Mouse (Mus musculus) lung, embryonic 14.5 days (tissue): ENCODE measurements around the gene Nop56. TPM values are rescaled to one million over a fixed set of nuclear protein-coding genes. Genes with fewer than 3 reads are reported as not detected.
A peak's percentile ranks its signal among the peaks of the same experiment; 100 is the strongest.

Source experiments
- ATAC-seq: fragments of 200-750 bp; cut with Nextera tagmentation; 2 replicates; pipeline ENCODE4 v1.8.0; 2017; ENCODE audit warnings: mild to moderate bottlenecking, moderate TSS enrichment, moderate library complexity; ENCODE audit not compliant: insufficient read depth
- DNase-seq: peaks from one replicate; pipeline ENCODE4 v3.0.0-alpha.2; 2015
- H3K27ac ChIP-seq: fragments of 300-500 bp; sonication (generic); 2 replicates; pipeline ENCODE4 v1.5.1; 2014; ENCODE audit warnings: low read depth, mild to moderate bottlenecking, moderate library complexity
- H3K27me3 ChIP-seq: fragments of 300-500 bp; sonication (generic); 2 replicates; pipeline ENCODE4 v1.6.1; 2014; ENCODE audit warnings: low read length, control low read depth; ENCODE audit not compliant: insufficient read depth
- H3K36me3 ChIP-seq: fragments of 300-500 bp; sonication (generic); 2 replicates; pipeline ENCODE4 v1.6.1; 2014; ENCODE audit warnings: control low read depth; ENCODE audit not compliant: insufficient read depth
- H3K4me1 ChIP-seq: fragments of 300-500 bp; sonication (generic); 2 replicates; pipeline ENCODE4 v1.6.1; 2014; ENCODE audit warnings: antibody characterized with exemption, control low read depth; ENCODE audit not compliant: insufficient read depth
- H3K4me2 ChIP-seq: fragments of 300-500 bp; sonication (generic); 2 replicates; pipeline ENCODE4 v1.6.1; 2014; ENCODE audit warnings: mild to moderate bottlenecking
- H3K4me3 ChIP-seq: fragments of 300-500 bp; sonication (generic); 2 replicates; pipeline ENCODE4 v1.5.1; 2014; ENCODE audit warnings: low read depth, low read length
- H3K9ac ChIP-seq: fragments of 300-500 bp; sonication (generic); 2 replicates; pipeline ENCODE4 v1.6.1; 2014
- H3K9me3 ChIP-seq: fragments of 300-500 bp; sonication (generic); 2 replicates; pipeline ENCODE4 v1.6.1; 2016; ENCODE audit warnings: low read depth, low read length, control low read depth
- CTCF ChIP-seq: IDR thresholded peaks from 2 replicates; pipeline ENCODE4 v1.5.1; 2016; ENCODE audit warnings: antibody characterized with exemption, low read depth
- WGBS: fragments of 180-500 bp; shearing (Covaris S2); extraction: QIAGEN DNeasy Blood & Tissue Kit; methylation state at CpG from one replicate; pipeline ENCODE4 v1.1.7; 2014; 5-methylcytosine and 5-hydroxymethylcytosine counted together
- polyA plus RNA-seq: library from polyadenylated mRNA; unstranded; fragments of >200 nt; fragmentation: Nextera tagmentation; extraction: Ambion mirVana; gene quantifications from 2 replicates; pipeline ENCODE4 v1.2.1, GENCODE M21; 2014

Nop56 gene
- polyA plus RNA-seq, 1 experiment from 2014 or later = 318 TPM

- H3K27ac ChIP-seq = no peak overlapping the region
- H3K9ac ChIP-seq = no peak overlapping the region
- TF ChIP-seq CTCF = no peak
- H3K9me3 ChIP-seq = no peaks in the 10 kb centered on the region
- H3K27me3 ChIP-seq = no peaks in the 10 kb centered on the region
- H3K4me3 ChIP-seq = no peak overlapping the region
- 80% methylated on average over 1 of the region's 1 CpGs for WGBS
- no peak overlapping the region for H3K4me2 ChIP-seq
- no peaks in the 10 kb centered on the region for H3K36me3 ChIP-seq
- DNase-seq (no peak), ATAC-seq (no peak)
- no peaks in the 10 kb centered on the region for H3K4me1 ChIP-seq
Measured at GRCm38 (mm10) chr2:130265520-130265919, 8.7 kb upstream of the Nop56 start.

- TF ChIP-seq CTCF = no peak
- no peaks in the 10 kb centered on the region for H3K9me3 ChIP-seq
- H3K4me3 ChIP-seq = no peak overlapping the region
- H3K27ac ChIP-seq = no peak overlapping the region
- H3K9ac ChIP-seq = no peak overlapping the region
- H3K27me3 ChIP-seq = no peaks in the 10 kb centered on the region
- no peak for ATAC-seq
- peaks cover under 1% of the 10 kb centered on the region; the same call in 1 of the 2 replicates for H3K4me1 ChIP-seq
- no peak overlapping the region for H3K4me2 ChIP-seq
- H3K36me3 ChIP-seq = no peaks in the 10 kb centered on the region
- no peak for DNase-seq
- WGBS = 58% methylated on average over 7 of the region's 7 CpGs
Measured at GRCm38 (mm10) chr2:130268074-130268473, 6.2 kb upstream of the Nop56 start.

GRCm38 (mm10) chr2:130273732-130274131, 498 bp upstream of the Nop56 start:
- 1% methylated on average over 14 of the region's 14 CpGs for whole genome bisulfite sequencing
- Histone ChIP-seq H3K4me2 (peak overlapping the region; percentile 77), H3K4me1 (peaks cover 10% of the 10 kb centered on the region; the same call in 1 of the 2 replicates), H3K27me3 (no peaks in the 10 kb centered on the region), H3K4me3 (peak overlapping the region; percentile 88), H3K27ac (peak overlapping the region; percentile 83), H3K9ac (peak overlapping the region; percentile 89), H3K36me3 (peaks cover 38% of the 10 kb centered on the region), H3K9me3 (no peaks in the 10 kb centered on the region)
- no peak for TF ChIP-seq CTCF
- DNase-seq = peak; percentile 50
- ATAC-seq = peak; percentile 10

- Histone ChIP-seq H3K27ac (peak overlapping the region; percentile 94), H3K4me2 (peak overlapping the region; percentile 77), H3K9ac (peak overlapping the region; percentile 89), H3K36me3 (peaks cover 47% of the 10 kb centered on the region), H3K27me3 (no peaks in the 10 kb centered on the region), H3K9me3 (no peaks in the 10 kb centered on the region), H3K4me1 (peaks cover 10% of the 10 kb centered on the region; the same call in 1 of the 2 replicates), H3K4me3 (peak overlapping the region; percentile 88)
- WGBS = under 1% methylated on average over 10 of the region's 10 CpGs
- TF ChIP-seq CTCF = no peak
- no peak for ATAC-seq
- no peak for DNase-seq
Measured at GRCm38 (mm10) chr2:130274862-130275261, 632 bp downstream of the Nop56 start.

- DNase-seq (peak; percentile 83), ATAC-seq (no peak)
- H3K4me3 ChIP-seq = peak overlapping the region; percentile 88
- peaks cover 10% of the 10 kb centered on the region; the same call in 1 of the 2 replicates for H3K4me1 ChIP-seq
- H3K4me2 ChIP-seq = peak overlapping the region; percentile 77
- no peaks in the 10 kb centered on the region for H3K27me3 ChIP-seq
- H3K9me3 ChIP-seq = no peaks in the 10 kb centered on the region
- no peak overlapping the region for H3K27ac ChIP-seq
- TF ChIP-seq CTCF = peak; percentile 80
- peak overlapping the region; percentile 89; the same call in 1 of the 2 replicates for H3K9ac ChIP-seq
- peaks cover 55% of the 10 kb centered on the region for H3K36me3 ChIP-seq
- 37% methylated on average over 6 of the region's 6 CpGs for WGBS
Measured at GRCm38 (mm10) chr2:130275649-130276048, 1.4 kb downstream of the Nop56 start.

GRCm38 (mm10) chr2:130279600-130280091, 5.4 kb downstream of the Nop56 start:
- H3K9me3 ChIP-seq = no peaks in the 10 kb centered on the region
- no peak overlapping the region for H3K4me3 ChIP-seq
- no peak overlapping the region for H3K4me2 ChIP-seq
- TF ChIP-seq CTCF = no peak
- WGBS = 38% methylated on average over 8 of the region's 8 CpGs
- no peak for DNase-seq
- no peak overlapping the region for H3K9ac ChIP-seq
- H3K27ac ChIP-seq = no peak overlapping the region
- no peak for ATAC-seq
- peaks cover 70% of the 10 kb centered on the region for H3K36me3 ChIP-seq
- no peaks in the 10 kb centered on the region for H3K27me3 ChIP-seq
- peaks cover 12% of the 10 kb centered on the region; the same call in 1 of the 2 replicates for H3K4me1 ChIP-seq

GRCm38 (mm10) chr2:130280224-130280623, 6.0 kb downstream of the Nop56 start:
- 49% methylated on average over 7 of the region's 7 CpGs for WGBS
- H3K4me3 ChIP-seq = no peak overlapping the region
- peaks cover 67% of the 10 kb centered on the region for H3K36me3 ChIP-seq
- no peak for DNase-seq
- H3K27me3 ChIP-seq = no peaks in the 10 kb centered on the region
- no peak for ATAC-seq
- H3K4me1 ChIP-seq = peaks cover 12% of the 10 kb centered on the region; the same call in 1 of the 2 replicates
- H3K9me3 ChIP-seq = no peaks in the 10 kb centered on the region
- no peak overlapping the region for H3K9ac ChIP-seq
- TF ChIP-seq CTCF = no peak
- H3K4me2 ChIP-seq = no peak overlapping the region
- no peak overlapping the region for H3K27ac ChIP-seq

GRCm38 (mm10) chr2:130280818-130281217, 6.6 kb downstream of the Nop56 start:
- DNase-seq = no peak
- Histone ChIP-seq H3K9me3 (no peaks in the 10 kb centered on the region), H3K9ac (no peak overlapping the region), H3K27ac (no peak overlapping the region), H3K36me3 (peaks cover 61% of the 10 kb centered on the region), H3K4me3 (no peak overlapping the region), H3K4me1 (peaks cover 7% of the 10 kb centered on the region; the same call in 1 of the 2 replicates), H3K4me2 (no peak overlapping the region), H3K27me3 (no peaks in the 10 kb centered on the region)
- ATAC-seq = no peak
- 69% methylated on average over 4 of the region's 4 CpGs for WGBS
- TF ChIP-seq CTCF = no peak
